Mouse (Mus musculus) olfactory bulb, adult 2 months (tissue): Measurements from ENCODE around the gene Sel1l2.

Experiments
- CTCF ChIP-seq: fragments of 200-500 bp; IDR thresholded peaks from 2 replicates; pipeline ENCODE4 v1.5.1; 2012; ENCODE audit warnings: low read depth, mild to moderate bottlenecking, low read length, moderate library complexity; ENCODE audit not compliant: insufficient read depth
- POLR2A ChIP-seq: fragments of 200-500 bp; IDR thresholded peaks from 2 replicates; pipeline ENCODE4 v1.6.1; 2012; ENCODE audit warnings: mild to moderate bottlenecking, low read depth, low read length, moderate library complexity; ENCODE audit not compliant: insufficient read depth

- TF ChIP-seq CTCF (no peak), POLR2A (no peak)
Measured at GRCm38 (mm10) chr2:140427283-140427682, 37.8 kb upstream of the Sel1l2 start.
